Mouse (Mus musculus) forebrain, postnatal 0 days (tissue): ENCODE data around the gene 2210407C18Rik. TPM values are rescaled to one million over a fixed set of nuclear protein-coding genes. Genes with fewer than 3 reads are reported as not detected.

Source experiments
- ATAC-seq: fragments of 200-750 bp; cut with Nextera tagmentation; 2 replicates; pipeline ENCODE4 v1.8.0; 2017; ENCODE audit warnings: mild to moderate bottlenecking, moderate library complexity
- DNase-seq: peaks from one replicate; pipeline ENCODE4 v3.0.0-alpha.2; 2015
- H3K27ac ChIP-seq: fragments of 300-500 bp; sonication (generic); 2 replicates; pipeline ENCODE4 v1.5.1; 2014; ENCODE audit warnings: low read depth, mild to moderate bottlenecking, antibody characterized with exemption, low read length, moderate library complexity, mixed read lengths
- H3K27me3 ChIP-seq: fragments of 300-500 bp; sonication (generic); 2 replicates; pipeline ENCODE4 v1.6.1; 2014; ENCODE audit warnings: mild to moderate bottlenecking, low read length, mixed read lengths; ENCODE audit not compliant: insufficient read depth
- H3K36me3 ChIP-seq: fragments of 300-500 bp; sonication (generic); 2 replicates; pipeline ENCODE4 v1.6.1; 2014; ENCODE audit warnings: mild to moderate bottlenecking, moderate library complexity; ENCODE audit not compliant: insufficient read depth
- H3K4me1 ChIP-seq: fragments of 300-500 bp; sonication (generic); 2 replicates; pipeline ENCODE4 v1.6.1; 2014; ENCODE audit warnings: antibody characterized with exemption; ENCODE audit not compliant: insufficient read depth
- H3K4me2 ChIP-seq: fragments of 300-500 bp; sonication (generic); 2 replicates; pipeline ENCODE4 v1.6.1; 2014; ENCODE audit warnings: low read depth, mild to moderate bottlenecking, moderate library complexity
- H3K4me3 ChIP-seq: fragments of 300-500 bp; sonication (generic); 2 replicates; pipeline ENCODE4 v1.5.1; 2014; ENCODE audit warnings: low read depth, low read length, mixed read lengths
- H3K9ac ChIP-seq: fragments of 300-500 bp; sonication (generic); 2 replicates; pipeline ENCODE4 v1.6.1; 2014; ENCODE audit warnings: mild to moderate bottlenecking
- H3K9me3 ChIP-seq: fragments of 300-500 bp; sonication (generic); 2 replicates; pipeline ENCODE4 v1.6.1; 2016; ENCODE audit warnings: low read length
- CTCF ChIP-seq: sonication (generic); IDR thresholded peaks from 2 replicates; pipeline ENCODE4 v1.5.1; 2016; ENCODE audit warnings: antibody characterized with exemption, control low read depth, low read depth
- WGBS: fragments of 180-500 bp; shearing (Covaris S2); extraction: QIAGEN DNeasy Blood & Tissue Kit; methylation state at CpG from one replicate; pipeline ENCODE4 v1.1.7; 2014; 5-methylcytosine and 5-hydroxymethylcytosine counted together
- polyA plus RNA-seq: library from polyadenylated mRNA; unstranded; fragments of >200 nt; fragmentation: Nextera tagmentation; extraction: Ambion mirVana; gene quantifications from 2 replicates; pipeline ENCODE4 v1.2.1, GENCODE M21; 2015
- total RNA-seq: library from RNA; depleted of rRNA; stranded (reverse); fragments of >200 nt; gene quantifications from 2 replicates; pipeline ENCODE4 v1.2.3, GENCODE M21; 2014

2210407C18Rik gene
- total and polyA plus RNA-seq, 2 experiments from 2014 or later, result not detected

- H3K27me3 ChIP-seq, result no peaks in the 10 kb centered on the region
- no peak overlapping the region for H3K4me3 ChIP-seq
- 63% methylated on average over 7 of the region's 7 CpGs for WGBS
- DNase-seq, result no peak
- no peak overlapping the region for H3K4me2 ChIP-seq
- H3K9ac ChIP-seq, result no peak overlapping the region
- no peak for TF ChIP-seq CTCF
- H3K27ac ChIP-seq, result no peak overlapping the region
- no peaks in the 10 kb centered on the region for H3K9me3 ChIP-seq
- no peak for ATAC-seq
- H3K36me3 ChIP-seq, result no peaks in the 10 kb centered on the region
- 0 out of 2 replicates have a peak, but pooled peaks cover 6% of the 10 kb centered on the region for H3K4me1 ChIP-seq
Measured at GRCm38 (mm10) chr11:58638176-58638701, 22.4 kb upstream of the 2210407C18Rik start.

- Histone ChIP-seq H3K9me3 (no peaks in the 10 kb centered on the region), H3K36me3 (no peaks in the 10 kb centered on the region), H3K4me2 (no peak overlapping the region), H3K27me3 (no peaks in the 10 kb centered on the region), H3K4me3 (no peak overlapping the region), H3K9ac (no peak overlapping the region), H3K4me1 (0 out of 2 replicates have a peak, but pooled peaks cover 6% of the 10 kb centered on the region), H3K27ac (no peak overlapping the region)
- peak; percentile 68 for DNase-seq
- ATAC-seq, result peak; percentile 66
- TF ChIP-seq CTCF, result peak; percentile 80
- 18% methylated on average over 3 of the region's 4 CpGs for WGBS
Measured at GRCm38 (mm10) chr11:58636376-58636977, 20.6 kb upstream of the 2210407C18Rik start.

- no peak overlapping the region for H3K4me2 ChIP-seq
- no peaks in the 10 kb centered on the region for H3K27me3 ChIP-seq
- no peak overlapping the region for H3K9ac ChIP-seq
- WGBS, result 63% methylated on average over 4 of the region's 4 CpGs
- no peak for TF ChIP-seq CTCF
- H3K36me3 ChIP-seq, result no peaks in the 10 kb centered on the region
- no peaks in the 10 kb centered on the region for H3K4me1 ChIP-seq
- ATAC-seq (no peak), DNase-seq (no peak)
- H3K9me3 ChIP-seq, result no peaks in the 10 kb centered on the region
- no peak overlapping the region for H3K27ac ChIP-seq
- no peak overlapping the region for H3K4me3 ChIP-seq
Measured at GRCm38 (mm10) chr11:58634878-58635277, 19.0 kb upstream of the 2210407C18Rik start.

DNA sequence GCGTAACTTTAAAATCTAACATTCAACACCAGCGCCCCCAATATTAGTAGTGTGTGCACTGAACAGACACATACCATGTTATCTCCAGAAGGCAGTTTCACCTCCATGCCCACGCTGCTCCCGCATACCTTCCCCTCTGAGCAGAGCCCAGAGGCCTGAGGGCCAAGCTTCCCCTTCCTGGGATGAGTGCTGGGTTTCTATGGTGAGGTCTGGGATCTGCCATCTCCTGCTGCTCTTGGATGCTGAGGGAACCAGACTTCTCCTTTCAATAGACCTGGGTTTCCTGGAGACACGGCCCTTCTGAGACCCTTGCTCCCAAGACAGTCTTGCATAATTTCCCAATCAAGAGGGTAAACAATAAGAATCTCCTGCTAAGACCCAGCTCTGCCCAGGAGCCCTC is 14.5 kb upstream of the 2210407C18Rik start, which contains the start of gene Olfr323:
Gene Olfr323, minus strand, starts transcription at position 101 of the 400 bp plus-strand sequence.
- H3K9ac ChIP-seq, result no peak within 1 kb of the TSS
- no peak within 1 kb of the TSS for H3K27ac ChIP-seq
- WGBS, result 75% methylated on average over 5 of the region's 5 CpGs

GRCm38 (mm10) chr11:58626146-58626545 is 10.3 kb upstream of the 2210407C18Rik start:
- Histone ChIP-seq H3K9ac (no peak overlapping the region), H3K4me2 (no peak overlapping the region), H3K4me3 (no peak overlapping the region), H3K4me1 (no peaks in the 10 kb centered on the region), H3K36me3 (no peaks in the 10 kb centered on the region), H3K9me3 (no peaks in the 10 kb centered on the region), H3K27me3 (no peaks in the 10 kb centered on the region), H3K27ac (no peak overlapping the region)
- ATAC-seq (no peak), DNase-seq (no peak)
- no peak for TF ChIP-seq CTCF
- 46% methylated on average over 4 of the region's 4 CpGs for WGBS

More for the DNA sequence above, 14.5 kb upstream of the 2210407C18Rik start, which contains the start of gene Olfr323:
- no peak for DNase-seq
- Histone ChIP-seq H3K9me3 (no peaks in the 10 kb centered on the region), H3K4me2 (no peak within 1 kb of the TSS), H3K4me3 (no peak within 1 kb of the TSS), H3K27me3 (no peaks in the 10 kb centered on the region), H3K36me3 (no peaks in the 10 kb centered on the region), H3K4me1 (no peaks in the 10 kb centered on the region)
- TF ChIP-seq CTCF, result no peak
- ATAC-seq, result no peak

- Histone ChIP-seq H3K4me2 (no peak overlapping the region), H3K4me3 (no peak overlapping the region), H3K9ac (no peak overlapping the region), H3K27ac (no peak overlapping the region), H3K27me3 (no peaks in the 10 kb centered on the region), H3K9me3 (no peaks in the 10 kb centered on the region), H3K4me1 (no peaks in the 10 kb centered on the region), H3K36me3 (no peaks in the 10 kb centered on the region)
- ATAC-seq (no peak), DNase-seq (no peak)
- no peak for TF ChIP-seq CTCF
- WGBS, result 54% methylated on average over 6 of the region's 6 CpGs
Measured at GRCm38 (mm10) chr11:58618793-58619192, 2.9 kb upstream of the 2210407C18Rik start.

GRCm38 (mm10) chr11:58618369-58618768 is 2.5 kb upstream of the 2210407C18Rik start:
- 69% methylated on average over 3 of the region's 3 CpGs for WGBS

More at GRCm38 (mm10) chr11:58618369-58618768, 2.5 kb upstream of the 2210407C18Rik start:
- no peak for ATAC-seq
- Histone ChIP-seq H3K27ac (no peak overlapping the region), H3K4me3 (no peak overlapping the region), H3K27me3 (no peaks in the 10 kb centered on the region), H3K4me1 (no peaks in the 10 kb centered on the region), H3K4me2 (no peak overlapping the region), H3K9ac (no peak overlapping the region), H3K36me3 (no peaks in the 10 kb centered on the region), H3K9me3 (no peaks in the 10 kb centered on the region)
- TF ChIP-seq CTCF, result no peak
- DNase-seq, result no peak
